Mouse (Mus musculus): ENCODE results near the gene Ccdc125. TPM values are rescaled to one million over a fixed set of nuclear protein-coding genes. Genes with fewer than 3 reads are reported as not detected.
"Not testable (repeated sequence)": the region's sequence is repeated elsewhere in the genome, so short reads cannot be mapped to it uniquely, and the experiment has no call there.

The Ccdc125 gene
- total and polyA plus RNA-seq, 3 experiments: 0.13 to 0.59 TPM; not detected in 1

- TF ChIP-seq MYC (IDR thresholded peaks at IDR 0.05; ENCODE audit: low read depth, low read length) (peak; percentile 100), E2F4 (IDR thresholded peaks at IDR 0.05; ENCODE audit: insufficient replicate concordance, low read depth, low read length) (no peak), MAX (IDR thresholded peaks at IDR 0.05; ENCODE audit: low read length) (peak; percentile 100), HCFC1 (IDR thresholded peaks at IDR 0.05; ENCODE audit: low read depth, low read length) (peak; percentile 93), SIN3A (IDR thresholded peaks at IDR 0.05; ENCODE audit: low read length) (peak; percentile 97), ZC3H11A (IDR thresholded peaks at IDR 0.05; ENCODE audit: low read depth, low read length) (no peak), UBTF (IDR thresholded peaks at IDR 0.05; ENCODE audit: low read depth, low read length) (no peak), USF2 (conservative IDR thresholded peaks at IDR 0.05; ENCODE audit: low read depth, low read length) (peak; percentile 54), POLR2AphosphoS2 (IDR thresholded peaks at IDR 0.05; ENCODE audit: low read depth, low read length) (peak; percentile 79; the same call in 1 of the 2 replicates), TBP (conservative IDR thresholded peaks at IDR 0.05; ENCODE audit: low read depth, low read length) (peak; percentile 64; the same call in 1 of the 2 replicates), ZKSCAN1 (IDR thresholded peaks at IDR 0.05; ENCODE audit: borderline replicate concordance, low read depth, low read length) (no peak), CTCF (conservative IDR thresholded peaks at IDR 0.05 in 1 of 2, IDR thresholded peaks at IDR 0.05 in 1 of 2; ENCODE audit: low read depth in 2 of 2, low read length in 2 of 2) (no peak), MXI1 (IDR thresholded peaks at IDR 0.05; ENCODE audit: low read depth, low read length) (peak; percentile 99), NELFE (IDR thresholded peaks at IDR 0.05; ENCODE audit: low read depth, low read length) (peak; percentile 85), GABPA (IDR thresholded peaks at IDR 0.05; ENCODE audit: insufficient replicate concordance, low read depth, low read length) (peak; percentile 32; the same call in 1 of the 2 replicates), ETS1 (conservative IDR thresholded peaks at IDR 0.05; ENCODE audit: low read depth, low read length) (peak; percentile 41; the same call in 1 of the 2 replicates), SMC3 (IDR thresholded peaks at IDR 0.05; ENCODE audit: low read depth, low read length) (no peak)
Observed at GRCm38 (mm10) chr13:100730861-100731176, 61.3 kb downstream of the Ccdc125 start, which contains the start of gene Cdk7 (continued).

- in situ Hi-C loops (cut with MboI; ENCODE audit: low pct_ligation_motif_present, low pct_unique_long_range_greater_than_20kb, low sequenced_read_pairs): not testable (repeated sequence)
Observed at GRCm38 (mm10) chr13:100731462-100732046, 62.0 kb downstream of the Ccdc125 start.

More at GRCm38 (mm10) chr13:100731462-100732046, 62.0 kb downstream of the Ccdc125 start:
- TF ChIP-seq CTCF (conservative IDR thresholded peaks at IDR 0.05 in 1 of 2, IDR thresholded peaks at IDR 0.05 in 1 of 2; ENCODE audit: low read depth in 2 of 2, low read length in 2 of 2) (peak in 1 of 2 experiments; percentile 30; a peak in 1 of 4 replicates), MXI1 (IDR thresholded peaks at IDR 0.05; ENCODE audit: low read depth, low read length) (peak; percentile 47; the same call in 1 of the 2 replicates), JUN (IDR thresholded peaks at IDR 0.05; ENCODE audit: insufficient read depth, low read depth, low read length) (peak; percentile 45), EP300 (IDR thresholded peaks at IDR 0.05; ENCODE audit: low read length) (peak; percentile 59; the same call in 1 of the 2 replicates), IRF4 (IDR thresholded peaks at IDR 0.05; ENCODE audit: low read depth, low read length) (peak; percentile 81), TBP (conservative IDR thresholded peaks at IDR 0.05; ENCODE audit: low read depth, low read length) (peak; percentile 96), ZNF384 (IDR thresholded peaks at IDR 0.05; ENCODE audit: low read depth, low read length) (peak; percentile 23; the same call in 1 of the 2 replicates), SIN3A (IDR thresholded peaks at IDR 0.05; ENCODE audit: low read length) (peak; percentile 58; the same call in 1 of the 2 replicates), JUND (conservative IDR thresholded peaks at IDR 0.05; ENCODE audit: low read depth, low read length) (peak; percentile 89), MYC (IDR thresholded peaks at IDR 0.05; ENCODE audit: low read depth, low read length) (peak; percentile 75)
- H3K27ac ChIP-seq (ENCODE audit: insufficient read depth, low read depth); H3K27me3 ChIP-seq (replicated peaks); H3K9me3 ChIP-seq (replicated peaks; ENCODE audit: low read length); dilution Hi-C loops (cut with MboI; ENCODE audit: extremely low pct_ligation_motif_present, extremely low pct_unique_long_range_greater_than_20kb, low sequenced_read_pairs); H3K4me3 ChIP-seq (replicated peaks in 1 of 3; ENCODE audit: low read depth in 2 of 3, low read length in 2 of 3, poor library complexity in 1 of 3): not testable (repeated sequence)
- peak; percentile 77 for DNase-seq (ENCODE audit: extremely low read depth)
- peaks cover 10 to 29% of the 10 kb centered on the region in 2 experiments for H3K36me3 ChIP-seq (replicated peaks in 1 of 2; ENCODE audit: control insufficient read depth in 1 of 2, insufficient read depth in 1 of 2, low read length in 1 of 2)
- H3K79me2 ChIP-seq (replicated peaks; ENCODE audit: control insufficient read depth, extremely low read depth, insufficient read depth, poor library complexity, severe bottlenecking): peaks cover 34% of the 10 kb centered on the region
- H3K4me1 ChIP-seq (ENCODE audit: control insufficient read depth in 1 of 2, insufficient read depth in 2 of 2): peaks cover 0 to 14% of the 10 kb centered on the region in 2 experiments; a peak in 2 of 4 replicates
- peak overlapping the region; percentile 69; the same call in 1 of the 2 replicates for H3K4me2 ChIP-seq (ENCODE audit: insufficient read depth, low read depth, poor library complexity, severe bottlenecking)
- H3K9ac ChIP-seq (ENCODE audit: insufficient read depth, low read depth): peak overlapping the region; percentile 23; the same call in 1 of the 2 replicates

Measured in CH12.LX (cell line).